Mouse (Mus musculus): ENCODE data around the gene Rarres1. TPM values are rescaled to one million over a fixed set of nuclear protein-coding genes. Genes with fewer than 3 reads are reported as not detected.

The Rarres1 gene
- polyA plus RNA-seq, 1 experiment from 2014 or later, result 3.4 TPM

- Histone ChIP-seq H3K9me3 (ENCODE audit: control insufficient read depth, low read length) (no peaks in the 10 kb centered on the region), H3K4me2 (replicated peaks; ENCODE audit: low read depth, low read length) (no peak overlapping the region), H3K36me3 (ENCODE audit: control insufficient read depth, insufficient read depth, low read length) (no peaks in the 10 kb centered on the region), H3K27ac (ENCODE audit: low read depth, low read length) (no peak overlapping the region), H3K4me1 (ENCODE audit: control insufficient read depth, insufficient read depth, low read length) (no peaks in the 10 kb centered on the region), H3K27me3 (ENCODE audit: control insufficient read depth, insufficient read depth, low read length) (no peaks in the 10 kb centered on the region), H3K9ac (ENCODE audit: low read depth, low read length) (no peak overlapping the region), H3K4me3 (ENCODE audit: low read length) (no peak overlapping the region)
- no peak for ATAC-seq (ENCODE audit: low FRiP score, low TSS enrichment)
- WGBS, result 93% methylated on average over 8 of the region's 8 CpGs
Observed at GRCm38 (mm10) chr3:67498773-67499405, 16.4 kb downstream of the Rarres1 start.

DNA sequence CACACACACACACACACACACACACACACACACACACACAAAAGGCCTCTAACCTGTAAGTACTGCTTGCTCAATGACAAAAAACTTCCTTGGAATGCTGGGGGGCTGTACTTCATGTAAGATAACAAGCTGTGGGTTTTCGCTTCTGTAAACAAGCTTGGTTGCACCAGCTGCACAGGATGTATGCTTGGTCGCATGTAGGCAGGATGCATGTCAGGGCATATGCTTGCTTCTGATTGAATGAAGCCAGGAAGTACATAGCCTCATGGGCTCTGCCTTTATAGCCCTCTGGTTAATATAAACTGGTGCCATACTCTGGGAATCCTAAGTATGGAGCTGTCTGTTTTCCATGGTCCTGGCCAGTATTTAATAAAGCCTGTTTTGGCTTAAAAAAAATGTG, 17.3 kb downstream of the Rarres1 start:
- Histone ChIP-seq H3K27ac (ENCODE audit: low read depth, low read length) (no peak overlapping the region), H3K4me2 (replicated peaks; ENCODE audit: low read depth, low read length) (no peak overlapping the region), H3K27me3 (ENCODE audit: control insufficient read depth, insufficient read depth, low read length) (no peaks in the 10 kb centered on the region), H3K9me3 (ENCODE audit: control insufficient read depth, low read length) (no peaks in the 10 kb centered on the region), H3K36me3 (ENCODE audit: control insufficient read depth, insufficient read depth, low read length) (no peaks in the 10 kb centered on the region), H3K4me3 (ENCODE audit: low read length) (no peak overlapping the region), H3K9ac (ENCODE audit: low read depth, low read length) (no peak overlapping the region), H3K4me1 (ENCODE audit: control insufficient read depth, insufficient read depth, low read length) (no peaks in the 10 kb centered on the region)
- WGBS, result 81% methylated on average over 2 of the region's 2 CpGs
- ATAC-seq (ENCODE audit: low FRiP score, low TSS enrichment), result no peak

- Histone ChIP-seq H3K4me1 (ENCODE audit: control insufficient read depth, insufficient read depth, low read length) (no peaks in the 10 kb centered on the region), H3K36me3 (ENCODE audit: control insufficient read depth, insufficient read depth, low read length) (no peaks in the 10 kb centered on the region), H3K9ac (ENCODE audit: low read depth, low read length) (no peak overlapping the region), H3K4me3 (ENCODE audit: low read length) (no peak overlapping the region), H3K27ac (ENCODE audit: low read depth, low read length) (no peak overlapping the region), H3K4me2 (replicated peaks; ENCODE audit: low read depth, low read length) (no peak overlapping the region), H3K9me3 (ENCODE audit: control insufficient read depth, low read length) (no peaks in the 10 kb centered on the region), H3K27me3 (ENCODE audit: control insufficient read depth, insufficient read depth, low read length) (no peaks in the 10 kb centered on the region)
- ATAC-seq (ENCODE audit: low FRiP score, low TSS enrichment), result no peak
- 91% methylated on average over 10 of the region's 10 CpGs for WGBS
Observed at GRCm38 (mm10) chr3:67496310-67496709, 19.0 kb downstream of the Rarres1 start.

DNA sequence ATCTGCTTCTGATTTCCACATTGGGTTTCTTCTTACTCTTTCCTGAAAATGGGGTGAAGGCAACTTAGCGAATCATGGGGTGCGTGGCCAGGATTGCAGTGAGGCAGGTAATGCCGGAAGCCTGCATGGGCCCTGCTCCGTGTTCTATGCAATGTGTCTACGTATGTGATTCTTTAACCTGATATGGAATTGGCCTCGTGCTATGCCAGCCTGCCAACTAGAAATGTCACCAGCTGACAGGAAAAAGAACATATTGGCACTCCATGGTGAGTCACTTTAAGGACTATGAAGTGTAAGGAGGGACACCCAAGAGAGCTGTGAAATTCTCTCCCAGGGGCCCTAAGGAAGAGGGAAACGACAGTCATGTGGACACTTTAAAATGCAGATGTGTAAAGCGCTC, 22.2 kb downstream of the Rarres1 start:
- no peak overlapping the region for H3K9ac ChIP-seq (ENCODE audit: low read depth, low read length)
- H3K4me3 ChIP-seq (ENCODE audit: low read length), result no peak overlapping the region
- 70% methylated on average over 8 of the region's 8 CpGs for WGBS
- H3K27me3 ChIP-seq (ENCODE audit: control insufficient read depth, insufficient read depth, low read length), result no peaks in the 10 kb centered on the region
- H3K4me2 ChIP-seq (replicated peaks; ENCODE audit: low read depth, low read length), result no peak overlapping the region
- no peak for ATAC-seq (ENCODE audit: low FRiP score, low TSS enrichment)
- H3K27ac ChIP-seq (ENCODE audit: low read depth, low read length), result no peak overlapping the region
- no peaks in the 10 kb centered on the region for H3K9me3 ChIP-seq (ENCODE audit: control insufficient read depth, low read length)
- H3K4me1 ChIP-seq (ENCODE audit: control insufficient read depth, insufficient read depth, low read length), result no peaks in the 10 kb centered on the region
- no peaks in the 10 kb centered on the region for H3K36me3 ChIP-seq (ENCODE audit: control insufficient read depth, insufficient read depth, low read length)

DNA sequence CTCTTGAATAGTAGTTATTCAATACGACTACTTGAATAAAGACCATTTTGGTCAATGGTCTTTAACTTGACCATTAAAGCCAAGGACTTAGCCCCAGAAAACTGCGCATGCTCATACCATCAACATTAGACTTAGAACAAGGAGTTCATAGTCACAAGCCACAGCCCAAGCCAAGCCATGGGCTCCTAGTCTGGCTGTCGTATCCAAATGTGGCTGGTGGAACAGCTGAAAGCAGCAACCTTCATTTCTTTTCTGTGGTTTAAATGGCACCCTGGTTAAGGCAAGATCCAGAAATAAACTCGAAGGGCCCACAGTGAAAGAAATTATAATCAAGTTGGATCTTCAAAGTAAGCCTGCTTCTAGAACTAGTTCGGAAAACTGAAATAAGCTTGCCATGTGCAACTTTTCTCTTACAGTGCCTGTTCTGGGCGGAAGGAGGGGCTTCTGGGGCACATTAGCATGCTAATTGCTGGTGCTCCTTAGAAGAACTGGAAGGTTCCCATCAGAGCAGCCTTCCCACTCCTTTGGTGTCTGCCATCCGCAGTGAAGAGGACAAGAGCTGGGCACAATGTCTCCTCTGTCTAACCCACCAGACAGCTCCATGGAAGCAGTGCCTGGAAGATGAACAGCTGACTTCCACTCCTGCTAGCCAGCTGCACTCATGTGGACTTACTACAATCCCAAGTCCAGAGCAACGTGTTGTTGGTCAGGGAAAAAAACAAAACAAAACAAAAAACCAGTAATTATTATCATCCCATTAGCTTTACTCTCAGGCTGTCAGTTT, 23.0 kb downstream of the Rarres1 start:
- Histone ChIP-seq H3K27me3 (ENCODE audit: control insufficient read depth, insufficient read depth, low read length) (no peaks in the 10 kb centered on the region), H3K9me3 (ENCODE audit: control insufficient read depth, low read length) (no peaks in the 10 kb centered on the region), H3K27ac (ENCODE audit: low read depth, low read length) (no peak overlapping the region), H3K36me3 (ENCODE audit: control insufficient read depth, insufficient read depth, low read length) (no peaks in the 10 kb centered on the region), H3K9ac (ENCODE audit: low read depth, low read length) (no peak overlapping the region), H3K4me1 (ENCODE audit: control insufficient read depth, insufficient read depth, low read length) (no peaks in the 10 kb centered on the region), H3K4me3 (ENCODE audit: low read length) (no peak overlapping the region), H3K4me2 (replicated peaks; ENCODE audit: low read depth, low read length) (no peak overlapping the region)
- no peak for ATAC-seq (ENCODE audit: low FRiP score, low TSS enrichment)
- WGBS, result 82% methylated on average over 8 of the region's 8 CpGs

DNA sequence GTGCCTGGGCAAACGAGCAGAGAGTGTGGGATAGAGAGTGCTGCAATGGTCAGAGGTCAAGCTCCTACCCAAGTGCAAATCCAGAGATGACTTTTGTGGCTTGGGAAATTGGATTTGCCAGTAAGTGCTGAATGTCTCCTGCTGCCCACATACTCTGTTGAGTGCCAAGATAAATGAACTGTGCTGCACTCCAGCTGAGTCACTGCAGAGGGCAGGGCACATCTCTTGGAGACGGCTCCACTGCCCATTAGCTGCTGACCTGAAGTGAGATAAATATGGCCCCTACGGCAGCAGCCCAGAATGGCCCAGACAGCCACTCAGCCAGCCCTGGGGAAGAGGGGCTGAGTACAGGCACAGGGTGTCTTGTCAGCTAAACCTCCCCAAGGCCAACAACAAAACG, 25.2 kb downstream of the Rarres1 start:
- Histone ChIP-seq H3K4me2 (replicated peaks; ENCODE audit: low read depth, low read length) (no peak overlapping the region), H3K27ac (ENCODE audit: low read depth, low read length) (no peak overlapping the region), H3K36me3 (ENCODE audit: control insufficient read depth, insufficient read depth, low read length) (no peaks in the 10 kb centered on the region), H3K9me3 (ENCODE audit: control insufficient read depth, low read length) (no peaks in the 10 kb centered on the region), H3K4me3 (ENCODE audit: low read length) (no peak overlapping the region), H3K4me1 (ENCODE audit: control insufficient read depth, insufficient read depth, low read length) (no peaks in the 10 kb centered on the region), H3K9ac (ENCODE audit: low read depth, low read length) (no peak overlapping the region), H3K27me3 (ENCODE audit: control insufficient read depth, insufficient read depth, low read length) (no peaks in the 10 kb centered on the region)
- 44% methylated on average over 4 of the region's 4 CpGs for WGBS
- no peak for ATAC-seq (ENCODE audit: low FRiP score, low TSS enrichment)

GRCm38 (mm10) chr3:67485233-67485632, 30.1 kb downstream of the Rarres1 start:
- Histone ChIP-seq H3K27ac (ENCODE audit: low read depth, low read length) (no peak overlapping the region), H3K9ac (ENCODE audit: low read depth, low read length) (no peak overlapping the region), H3K36me3 (ENCODE audit: control insufficient read depth, insufficient read depth, low read length) (no peaks in the 10 kb centered on the region), H3K9me3 (ENCODE audit: control insufficient read depth, low read length) (no peaks in the 10 kb centered on the region), H3K27me3 (ENCODE audit: control insufficient read depth, insufficient read depth, low read length) (no peaks in the 10 kb centered on the region), H3K4me1 (ENCODE audit: control insufficient read depth, insufficient read depth, low read length) (no peaks in the 10 kb centered on the region), H3K4me2 (replicated peaks; ENCODE audit: low read depth, low read length) (no peak overlapping the region), H3K4me3 (ENCODE audit: low read length) (no peak overlapping the region)
- 81% methylated on average over 2 of the region's 2 CpGs for WGBS
- no peak for ATAC-seq (ENCODE audit: low FRiP score, low TSS enrichment)

GRCm38 (mm10) chr3:67482400-67482799, 32.9 kb downstream of the Rarres1 start:
- Histone ChIP-seq H3K36me3 (ENCODE audit: control insufficient read depth, insufficient read depth, low read length) (0 out of 2 replicates have a peak, but pooled peaks cover 4% of the 10 kb centered on the region), H3K27ac (ENCODE audit: low read depth, low read length) (no peak overlapping the region), H3K4me2 (replicated peaks; ENCODE audit: low read depth, low read length) (no peak overlapping the region), H3K9ac (ENCODE audit: low read depth, low read length) (no peak overlapping the region), H3K27me3 (ENCODE audit: control insufficient read depth, insufficient read depth, low read length) (no peaks in the 10 kb centered on the region), H3K9me3 (ENCODE audit: control insufficient read depth, low read length) (no peaks in the 10 kb centered on the region), H3K4me3 (ENCODE audit: low read length) (no peak overlapping the region), H3K4me1 (ENCODE audit: control insufficient read depth, insufficient read depth, low read length) (no peaks in the 10 kb centered on the region)
- 92% methylated on average over 10 of the region's 10 CpGs for WGBS
- ATAC-seq (ENCODE audit: low FRiP score, low TSS enrichment), result no peak

- no peak overlapping the region for H3K4me2 ChIP-seq (replicated peaks; ENCODE audit: low read depth, low read length)
- no peak overlapping the region for H3K27ac ChIP-seq (ENCODE audit: low read depth, low read length)
- no peak overlapping the region for H3K4me3 ChIP-seq (ENCODE audit: low read length)
- no peak overlapping the region for H3K9ac ChIP-seq (ENCODE audit: low read depth, low read length)
- ATAC-seq (ENCODE audit: low FRiP score, low TSS enrichment), result no peak
- no peaks in the 10 kb centered on the region for H3K27me3 ChIP-seq (ENCODE audit: control insufficient read depth, insufficient read depth, low read length)
- H3K9me3 ChIP-seq (ENCODE audit: control insufficient read depth, low read length), result no peaks in the 10 kb centered on the region
- WGBS, result 92% methylated on average over 11 of the region's 11 CpGs
- H3K36me3 ChIP-seq (ENCODE audit: control insufficient read depth, insufficient read depth, low read length), result peaks cover 18% of the 10 kb centered on the region; the same call in 1 of the 2 replicates
- H3K4me1 ChIP-seq (ENCODE audit: control insufficient read depth, insufficient read depth, low read length), result no peaks in the 10 kb centered on the region
Observed at GRCm38 (mm10) chr3:67479806-67480205, 35.5 kb downstream of the Rarres1 start.
